16 mouse cellular contexts compared by ENCODE assay signal in the genomic region with DNA sequence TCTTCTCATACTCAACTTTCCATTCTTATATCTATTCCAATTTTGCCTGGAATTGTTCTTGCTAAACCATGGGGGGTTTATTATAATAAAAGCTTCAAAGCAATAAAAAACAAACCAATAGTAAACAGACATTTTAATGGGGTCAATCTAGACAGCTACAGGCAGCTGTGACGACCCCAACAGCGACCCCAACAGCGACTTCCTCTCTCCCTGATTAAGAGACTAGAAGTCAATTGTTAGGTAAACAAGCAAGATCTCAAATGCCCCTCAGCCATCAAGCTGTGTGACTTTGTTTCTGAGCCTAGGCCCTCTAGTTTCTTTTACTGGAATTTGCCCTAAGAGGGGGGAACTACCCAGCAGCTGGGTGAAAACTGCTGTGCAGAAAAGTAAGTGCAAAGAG.
"Had no signal": no experiment of that assay in that cellular context is flagged by ENCODE, and none has a peak within 500 bp of the region (broad histone marks: within the 10 kb centered on the region; RNA-seq: fewer than 3 reads in every experiment).

No protein-coding gene starts in this region.

- H3K27me3 ChIP-seq: midbrain, embryonic 12.5 days; neural tube, embryonic 13.5 days; neural tube, embryonic 15.5 days had no signal

- H3K9ac ChIP-seq: midbrain, embryonic 12.5 days; neural tube, embryonic 13.5 days; neural tube, embryonic 15.5 days had no signal

- H3K4me3 ChIP-seq: midbrain, embryonic 10.5 days; midbrain, embryonic 12.5 days; myocyte; neural tube, embryonic 13.5 days; neural tube, embryonic 15.5 days had no signal

- H3K27ac ChIP-seq: midbrain, embryonic 10.5 days; midbrain, embryonic 12.5 days; neural tube, embryonic 13.5 days; neural tube, embryonic 15.5 days had no signal

- DNase-seq: lung, adult 2 months; lung, postnatal 10 days; lung, postnatal 4 days; midbrain, embryonic 14.5 days; retina, postnatal 1 day; right cerebral cortex, adult 18-20 months; right cerebral cortex, postnatal 25 days; right cerebral cortex, postnatal 4 days; spleen, adult 18-20 months; thymus, adult 2 months; thymus, postnatal 25 days had no signal

- H3K4me1 ChIP-seq: midbrain, embryonic 10.5 days; midbrain, embryonic 12.5 days; neural tube, embryonic 13.5 days; neural tube, embryonic 15.5 days had no signal

- H3K36me3 ChIP-seq: midbrain, embryonic 10.5 days; midbrain, embryonic 12.5 days; neural tube, embryonic 13.5 days; neural tube, embryonic 15.5 days had no signal
